Mouse (Mus musculus): ENCODE results near the gene Tlk2.

Tlk2 gene

GRCm38 (mm10) chr11:105261601-105262351 lies 83.2 kb downstream of the Tlk2 start:
- DNase-seq: no peak

- no peak for DNase-seq
These were observed 85.9 kb downstream of the Tlk2 start for GRCm38 (mm10) chr11:105264506-105264905.

GRCm38 (mm10) chr11:105264988-105265387 lies 86.4 kb downstream of the Tlk2 start:
- peak; percentile 25 to 26 for DNase-seq

GRCm38 (mm10) chr11:105270155-105270554 lies 91.5 kb downstream of the Tlk2 start:
- peak; percentile 31 to 63 for DNase-seq

- no peak for DNase-seq
These were observed 101.8 kb downstream of the Tlk2 start for GRCm38 (mm10) chr11:105280456-105280855.

GRCm38 (mm10) chr11:105281291-105281690 lies 102.7 kb downstream of the Tlk2 start:
- DNase-seq: no peak

GRCm38 (mm10) chr11:105281763-105282459 lies 103.3 kb downstream of the Tlk2 start:
- DNase-seq: no peak

- peak; percentile 60 to 75 for DNase-seq
These were observed 103.9 kb downstream of the Tlk2 start for GRCm38 (mm10) chr11:105282460-105282859.

- DNase-seq: no peak
These were observed 104.4 kb downstream of the Tlk2 start for GRCm38 (mm10) chr11:105283016-105283415.

- DNase-seq: peak; percentile 19 to 43
These were observed 107.1 kb downstream of the Tlk2 start for GRCm38 (mm10) chr11:105285720-105286119.

- peak in 1 of 2 experiments; percentile 33 for DNase-seq
These were observed 110.8 kb downstream of the Tlk2 start for GRCm38 (mm10) chr11:105289403-105289802.

- DNase-seq: peak; percentile 18 to 40
These were observed 113.1 kb downstream of the Tlk2 start for GRCm38 (mm10) chr11:105291681-105292123.

GRCm38 (mm10) chr11:105292124-105293071 lies 113.8 kb downstream of the Tlk2 start, which contains the start of gene Mrc2:
Gene Mrc2 (plus strand): TSS chr11:105292643.
- DNase-seq: peak; percentile 57 to 67

- DNase-seq: peak; percentile 45 to 54
These were observed 114.5 kb downstream of the Tlk2 start for GRCm38 (mm10) chr11:105293101-105293581.

- DNase-seq: no peak
These were observed 115.4 kb downstream of the Tlk2 start for GRCm38 (mm10) chr11:105293901-105294494.

- DNase-seq: no peak
These were observed 117.5 kb downstream of the Tlk2 start for GRCm38 (mm10) chr11:105296084-105296483.

GRCm38 (mm10) chr11:105310197-105310596 lies 131.6 kb downstream of the Tlk2 start:
- DNase-seq: peak; percentile 58 to 74

- peak; percentile 70 to 78 for DNase-seq
These were observed 132.8 kb downstream of the Tlk2 start for GRCm38 (mm10) chr11:105311291-105311975.

GRCm38 (mm10) chr11:105312311-105312942 lies 133.8 kb downstream of the Tlk2 start:
- peak in 1 of 2 experiments; percentile 11 for DNase-seq

- peak; percentile 37 to 57 for DNase-seq
These were observed 134.5 kb downstream of the Tlk2 start for GRCm38 (mm10) chr11:105312972-105313632.
